Mouse (Mus musculus) hindbrain, embryonic 12.5 days (tissue): ENCODE data around the gene Maml1. TPM values are rescaled to one million over a fixed set of nuclear protein-coding genes. Genes with fewer than 3 reads are reported as not detected.

Source experiments
- ATAC-seq: fragments of 200-750 bp; cut with Nextera tagmentation; 2 replicates; pipeline ENCODE4 v1.8.0; 2017; ENCODE audit warnings: moderate TSS enrichment; ENCODE audit not compliant: low FRiP score
- H3K27ac ChIP-seq: fragments of 300-500 bp; sonication (generic); 2 replicates; pipeline ENCODE4 v1.5.1; 2016; ENCODE audit warnings: mild to moderate bottlenecking
- H3K27me3 ChIP-seq: fragments of 300-500 bp; sonication (generic); 2 replicates; pipeline ENCODE4 v1.6.1; 2016; ENCODE audit warnings: mild to moderate bottlenecking
- H3K36me3 ChIP-seq: fragments of 300-500 bp; sonication (generic); 2 replicates; pipeline ENCODE4 v1.6.1; 2016; ENCODE audit warnings: mild to moderate bottlenecking
- H3K4me1 ChIP-seq: fragments of 300-500 bp; sonication (generic); 2 replicates; pipeline ENCODE4 v1.6.1; 2016
- H3K4me2 ChIP-seq: fragments of 300-500 bp; sonication (generic); replicated peaks from 2 replicates; pipeline ENCODE4 v1.6.1; 2016; ENCODE audit warnings: mild to moderate bottlenecking
- H3K4me3 ChIP-seq: fragments of 300-500 bp; sonication (generic); 2 replicates; pipeline ENCODE4 v1.5.1; 2016; ENCODE audit warnings: mild to moderate bottlenecking
- H3K9ac ChIP-seq: fragments of 300-500 bp; sonication (generic); 2 replicates; pipeline ENCODE4 v1.6.1; 2016; ENCODE audit warnings: mild to moderate bottlenecking, moderate library complexity
- H3K9me3 ChIP-seq: fragments of 300-500 bp; sonication (generic); replicated peaks from 2 replicates; pipeline ENCODE4 v1.6.1; 2016; ENCODE audit warnings: mild to moderate bottlenecking
- WGBS: fragments of 180-500 bp; shearing (Covaris S2); methylation state at CpG from one replicate; pipeline ENCODE4 v1.1.7; 2016; 5-methylcytosine and 5-hydroxymethylcytosine counted together
- polyA plus RNA-seq: library from polyadenylated mRNA; unstranded; fragments of >200 nt; fragmentation: Nextera tagmentation; extraction: Ambion mirVana; gene quantifications from 2 replicates; pipeline ENCODE4 v1.2.1, GENCODE M21; 2016

Maml1 gene
- polyA plus RNA-seq, 1 experiment from 2014 or later = 8.1 TPM

GRCm38 (mm10) chr11:50253393-50253792, 38.7 kb downstream of the Maml1 start:
- no peak for ATAC-seq
- H3K27me3 ChIP-seq = no peaks in the 10 kb centered on the region
- peaks cover 7% of the 10 kb centered on the region; the same call in 1 of the 2 replicates for H3K4me1 ChIP-seq
- H3K9me3 ChIP-seq = no peaks in the 10 kb centered on the region; the same call in 1 of the 2 replicates
- H3K4me3 ChIP-seq = no peak overlapping the region
- peak overlapping the region; percentile 8; the same call in 1 of the 2 replicates for H3K27ac ChIP-seq
- no peak overlapping the region for H3K9ac ChIP-seq
- no peak overlapping the region for H3K4me2 ChIP-seq
- peaks cover 31% of the 10 kb centered on the region for H3K36me3 ChIP-seq
- WGBS = 63% methylated on average over 1 of the region's 1 CpGs

- no peak overlapping the region for H3K4me3 ChIP-seq
- ATAC-seq = no peak
- 73% methylated on average over 11 of the region's 11 CpGs for WGBS
- no peaks in the 10 kb centered on the region for H3K27me3 ChIP-seq
- no peak overlapping the region for H3K9ac ChIP-seq
- H3K4me1 ChIP-seq = peaks cover 7% of the 10 kb centered on the region; the same call in 1 of the 2 replicates
- H3K27ac ChIP-seq = peak overlapping the region; percentile 40; the same call in 1 of the 2 replicates
- no peak overlapping the region for H3K4me2 ChIP-seq
- no peaks in the 10 kb centered on the region for H3K9me3 ChIP-seq
- peaks cover 25% of the 10 kb centered on the region for H3K36me3 ChIP-seq
These were observed 39.3 kb downstream of the Maml1 start for GRCm38 (mm10) chr11:50252684-50253265.

GRCm38 (mm10) chr11:50252166-50252565, 39.9 kb downstream of the Maml1 start:
- Histone ChIP-seq H3K4me2 (no peak overlapping the region), H3K4me1 (peaks cover 7% of the 10 kb centered on the region; the same call in 1 of the 2 replicates), H3K9me3 (no peaks in the 10 kb centered on the region), H3K4me3 (no peak overlapping the region), H3K9ac (no peak overlapping the region), H3K27me3 (no peaks in the 10 kb centered on the region), H3K27ac (0 out of 2 replicates have a peak overlapping the region, but pooled peaks have one; percentile 40), H3K36me3 (peaks cover 19% of the 10 kb centered on the region)
- no peak for ATAC-seq
- WGBS = 63% methylated on average over 3 of the region's 3 CpGs

GRCm38 (mm10) chr11:50248473-50249171, 43.5 kb downstream of the Maml1 start:
- H3K4me1 ChIP-seq = peaks cover 7% of the 10 kb centered on the region; the same call in 1 of the 2 replicates
- WGBS = 88% methylated on average over 7 of the region's 7 CpGs

GRCm38 (mm10) chr11:50245269-50245668, 46.8 kb downstream of the Maml1 start:
- Histone ChIP-seq H3K9ac (no peak overlapping the region), H3K36me3 (no peaks in the 10 kb centered on the region), H3K9me3 (no peaks in the 10 kb centered on the region), H3K4me1 (no peaks in the 10 kb centered on the region), H3K27me3 (no peaks in the 10 kb centered on the region), H3K4me2 (no peak overlapping the region), H3K27ac (no peak overlapping the region), H3K4me3 (no peak overlapping the region)
- 67% methylated on average over 5 of the region's 5 CpGs for WGBS
- ATAC-seq = no peak

More at GRCm38 (mm10) chr11:50248473-50249171, 43.5 kb downstream of the Maml1 start:
- ATAC-seq = no peak
- Histone ChIP-seq H3K4me2 (no peak overlapping the region), H3K36me3 (no peaks in the 10 kb centered on the region), H3K4me3 (no peak overlapping the region), H3K27ac (no peak overlapping the region), H3K9ac (no peak overlapping the region), H3K27me3 (no peaks in the 10 kb centered on the region), H3K9me3 (no peaks in the 10 kb centered on the region)

GRCm38 (mm10) chr11:50243926-50244325, 48.2 kb downstream of the Maml1 start:
- Histone ChIP-seq H3K4me3 (no peak overlapping the region), H3K9me3 (no peaks in the 10 kb centered on the region), H3K36me3 (no peaks in the 10 kb centered on the region), H3K9ac (no peak overlapping the region), H3K27me3 (peaks cover 5% of the 10 kb centered on the region; the same call in 1 of the 2 replicates), H3K4me1 (no peaks in the 10 kb centered on the region), H3K4me2 (no peak overlapping the region), H3K27ac (no peak overlapping the region)
- 80% methylated on average over 6 of the region's 6 CpGs for WGBS
- ATAC-seq = no peak

- no peak overlapping the region for H3K9ac ChIP-seq
- no peak for ATAC-seq
- 93% methylated on average over 7 of the region's 7 CpGs for WGBS
These were observed 51.7 kb downstream of the Maml1 start for GRCm38 (mm10) chr11:50240235-50240911.

GRCm38 (mm10) chr11:50238821-50239791, 53.0 kb downstream of the Maml1 start:
- no peak overlapping the region for H3K4me3 ChIP-seq
- H3K27ac ChIP-seq = no peak overlapping the region
- WGBS = 91% methylated on average over 9 of the region's 9 CpGs
- H3K9ac ChIP-seq = no peak overlapping the region
- no peak overlapping the region for H3K4me2 ChIP-seq
- peaks cover 14% of the 10 kb centered on the region for H3K4me1 ChIP-seq
- peaks cover 8% of the 10 kb centered on the region for H3K36me3 ChIP-seq
- no peaks in the 10 kb centered on the region for H3K9me3 ChIP-seq
- H3K27me3 ChIP-seq = peaks cover 41% of the 10 kb centered on the region
- no peak for ATAC-seq

More at GRCm38 (mm10) chr11:50240235-50240911, 51.7 kb downstream of the Maml1 start:
- Histone ChIP-seq H3K9me3 (no peaks in the 10 kb centered on the region), H3K36me3 (no peaks in the 10 kb centered on the region), H3K4me1 (peaks cover 14% of the 10 kb centered on the region), H3K27ac (no peak overlapping the region), H3K27me3 (peaks cover 40% of the 10 kb centered on the region), H3K4me3 (no peak overlapping the region), H3K4me2 (no peak overlapping the region)

GRCm38 (mm10) chr11:50238324-50238723, 53.8 kb downstream of the Maml1 start, which contains the start of gene Ltc4s:
Gene Ltc4s, minus strand, starts transcription at chr11:50238616.
- peak within 1 kb of the TSS; percentile 56 for H3K4me3 ChIP-seq

GRCm38 (mm10) chr11:50236937-50237835, 54.9 kb downstream of the Maml1 start:
- H3K27ac ChIP-seq = no peak overlapping the region
- peak; percentile 39 for ATAC-seq
- 2% methylated on average over 66 of the region's 66 CpGs for WGBS

More at GRCm38 (mm10) chr11:50238324-50238723, 53.8 kb downstream of the Maml1 start, which contains the start of gene Ltc4s:
- Histone ChIP-seq H3K9ac (no peak within 1 kb of the TSS), H3K4me1 (peaks cover 14% of the 10 kb centered on the region), H3K4me2 (peak within 1 kb of the TSS; percentile 84; the same call in 1 of the 2 replicates), H3K36me3 (peaks cover 16% of the 10 kb centered on the region), H3K27me3 (peaks cover 41% of the 10 kb centered on the region), H3K27ac (no peak within 1 kb of the TSS), H3K9me3 (no peaks in the 10 kb centered on the region)
- WGBS = 49% methylated on average over 10 of the region's 10 CpGs
- no peak for ATAC-seq

More at GRCm38 (mm10) chr11:50236937-50237835, 54.9 kb downstream of the Maml1 start:
- Histone ChIP-seq H3K36me3 (peaks cover 27% of the 10 kb centered on the region), H3K4me2 (peak overlapping the region; percentile 84), H3K27me3 (peaks cover 41% of the 10 kb centered on the region), H3K4me3 (peak overlapping the region; percentile 56), H3K9ac (peak overlapping the region; percentile 61), H3K4me1 (peaks cover 14% of the 10 kb centered on the region), H3K9me3 (no peaks in the 10 kb centered on the region)
